Mouse (Mus musculus): Measurements from ENCODE around the gene Slc13a2. TPM values are rescaled to one million over a fixed set of nuclear protein-coding genes. Genes with fewer than 3 reads are reported as not detected.

Slc13a2 gene
- polyA plus RNA-seq, 1 experiment from 2014 or later, result not detected

DNA sequence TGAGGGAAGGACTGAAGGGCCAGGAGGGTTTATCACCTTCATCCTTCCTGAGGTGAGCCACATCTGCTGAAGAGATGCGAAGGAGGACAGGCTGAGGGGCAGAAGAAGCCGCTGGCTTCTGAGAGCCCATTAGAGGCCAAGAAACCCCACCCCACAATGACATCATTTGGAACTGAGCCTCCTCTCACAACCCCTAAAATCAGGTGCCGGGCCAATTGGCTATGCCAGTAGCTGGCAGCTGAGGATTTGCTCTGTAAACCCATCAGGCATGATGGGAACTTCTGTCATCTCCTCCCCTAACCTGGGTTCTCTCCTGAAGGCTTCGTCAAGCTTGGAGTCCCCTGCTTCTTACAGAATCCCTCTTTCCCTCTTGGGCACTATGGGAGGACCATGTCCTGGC is 41.7 kb downstream of the Slc13a2 start:
- H3K36me3 ChIP-seq (ENCODE audit: control insufficient read depth, insufficient read depth, low read length), result no peaks in the 10 kb centered on the region
- H3K27me3 ChIP-seq (ENCODE audit: control insufficient read depth, insufficient read depth, low read length), result no peaks in the 10 kb centered on the region
- 75% methylated on average over 4 of the region's 4 CpGs for WGBS
- H3K27ac ChIP-seq (replicated peaks; ENCODE audit: low read depth, low read length), result no peak overlapping the region
- no peak overlapping the region for H3K9ac ChIP-seq (ENCODE audit: low read length)
- H3K4me1 ChIP-seq (ENCODE audit: control insufficient read depth, insufficient read depth, low read length), result peaks cover 11% of the 10 kb centered on the region; the same call in 1 of the 2 replicates
- H3K9me3 ChIP-seq (ENCODE audit: control insufficient read depth, low read length), result no peaks in the 10 kb centered on the region
- no peak overlapping the region for H3K4me3 ChIP-seq (ENCODE audit: low read depth, low read length)
- no peak for DNase-seq (ENCODE audit: low spot score)
- no peak overlapping the region for H3K4me2 ChIP-seq (ENCODE audit: low read depth, severe bottlenecking)
- no peak for ATAC-seq (ENCODE audit: insufficient number of reproducible peaks, low FRiP score, low TSS enrichment, low read depth)

DNA sequence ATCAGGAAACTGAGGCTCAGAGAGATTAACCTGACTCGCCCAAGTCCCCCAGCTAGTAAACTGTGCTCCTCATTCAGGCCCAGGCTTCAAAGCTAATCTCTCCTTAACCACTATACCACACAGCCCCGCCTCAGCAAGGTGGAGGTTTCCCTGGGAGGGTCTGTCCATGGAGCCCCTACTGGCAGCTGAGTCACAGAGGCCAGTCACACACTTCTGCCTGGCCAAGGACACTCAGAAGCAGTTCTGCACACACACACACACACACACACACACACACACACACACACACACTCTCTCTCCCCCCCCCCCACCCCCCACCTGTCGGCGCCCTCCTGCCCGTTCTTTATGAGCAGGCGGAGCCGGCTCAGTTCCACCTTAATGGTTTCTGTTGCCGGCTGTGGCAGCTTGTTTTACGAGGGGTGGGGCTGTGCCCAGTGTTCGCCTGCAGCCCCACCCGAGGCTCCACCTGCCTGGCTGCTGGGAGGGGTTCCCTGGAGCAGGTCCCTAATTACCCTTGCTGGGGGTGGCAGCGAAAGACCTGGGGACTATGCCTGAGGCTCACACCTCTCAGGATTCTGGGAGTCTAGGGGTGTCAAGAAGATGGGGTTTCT is 44.4 kb downstream of the Slc13a2 start:
- Histone ChIP-seq H3K27ac (replicated peaks; ENCODE audit: low read depth, low read length) (no peak overlapping the region), H3K4me3 (ENCODE audit: low read depth, low read length) (no peak overlapping the region), H3K27me3 (ENCODE audit: control insufficient read depth, insufficient read depth, low read length) (no peaks in the 10 kb centered on the region), H3K4me1 (ENCODE audit: control insufficient read depth, insufficient read depth, low read length) (peaks cover 11% of the 10 kb centered on the region; the same call in 1 of the 2 replicates), H3K4me2 (ENCODE audit: low read depth, severe bottlenecking) (no peak overlapping the region), H3K36me3 (ENCODE audit: control insufficient read depth, insufficient read depth, low read length) (no peaks in the 10 kb centered on the region), H3K9me3 (ENCODE audit: control insufficient read depth, low read length) (no peaks in the 10 kb centered on the region), H3K9ac (ENCODE audit: low read length) (no peak overlapping the region)
- 13% methylated on average over 10 of the region's 12 CpGs for WGBS
- DNase-seq (ENCODE audit: low spot score) (peak; percentile 43), ATAC-seq (ENCODE audit: insufficient number of reproducible peaks, low FRiP score, low TSS enrichment, low read depth) (peak; percentile 54; the same call in 1 of the 2 replicates)

DNA sequence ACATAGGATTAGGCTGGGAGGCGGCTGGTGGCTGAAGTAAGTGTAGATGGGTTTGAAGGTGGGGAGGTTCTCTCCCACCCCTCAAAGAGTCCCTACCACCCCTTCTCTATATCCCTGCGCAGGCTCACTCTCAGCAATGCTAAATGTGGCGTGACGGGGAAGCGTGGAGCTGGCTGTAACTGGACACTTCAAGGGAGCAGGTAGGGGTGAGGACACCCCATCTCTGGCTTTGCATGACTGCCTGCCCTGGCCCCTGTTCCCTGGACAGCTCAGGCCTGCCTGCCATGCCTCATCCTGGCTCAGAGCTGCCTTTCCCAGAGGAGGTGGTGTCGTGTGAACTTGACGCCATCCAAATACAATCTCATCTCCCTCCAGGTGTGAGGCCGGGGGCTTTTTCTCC is 47.9 kb downstream of the Slc13a2 start:
- no peak for ATAC-seq (ENCODE audit: insufficient number of reproducible peaks, low FRiP score, low TSS enrichment, low read depth)
- no peak overlapping the region for H3K4me3 ChIP-seq (ENCODE audit: low read depth, low read length)
- H3K9ac ChIP-seq (ENCODE audit: low read length), result no peak overlapping the region
- 61% methylated on average over 8 of the region's 8 CpGs for WGBS
- H3K4me2 ChIP-seq (ENCODE audit: low read depth, severe bottlenecking), result no peak overlapping the region
- no peak overlapping the region for H3K27ac ChIP-seq (replicated peaks; ENCODE audit: low read depth, low read length)
- no peaks in the 10 kb centered on the region for H3K9me3 ChIP-seq (ENCODE audit: control insufficient read depth, low read length)
- peaks cover 11% of the 10 kb centered on the region; the same call in 1 of the 2 replicates for H3K4me1 ChIP-seq (ENCODE audit: control insufficient read depth, insufficient read depth, low read length)
- H3K36me3 ChIP-seq (ENCODE audit: control insufficient read depth, insufficient read depth, low read length), result no peaks in the 10 kb centered on the region
- DNase-seq (ENCODE audit: low spot score), result no peak
- H3K27me3 ChIP-seq (ENCODE audit: control insufficient read depth, insufficient read depth, low read length), result no peaks in the 10 kb centered on the region

DNA sequence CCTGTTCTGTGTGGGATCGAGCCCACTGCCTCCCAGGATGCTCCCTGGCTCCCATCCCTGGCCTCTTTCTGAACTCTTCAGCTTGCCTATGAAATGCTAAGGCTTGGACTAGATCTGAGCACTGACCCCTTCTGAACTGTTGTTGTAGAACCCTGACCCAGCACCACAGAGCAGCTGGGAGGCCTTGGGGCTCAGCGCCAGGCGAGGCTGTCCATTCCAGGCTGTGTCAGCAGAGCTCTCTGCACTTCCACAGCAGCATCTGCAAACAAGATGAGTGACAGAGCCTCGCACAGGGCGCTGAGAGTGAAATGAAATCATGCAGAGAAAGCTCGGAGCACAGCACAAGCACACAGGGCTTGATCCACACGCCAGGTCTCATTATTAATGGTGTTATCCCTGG is 49.4 kb downstream of the Slc13a2 start:
- Histone ChIP-seq H3K9ac (ENCODE audit: low read length) (no peak overlapping the region), H3K4me1 (ENCODE audit: control insufficient read depth, insufficient read depth, low read length) (peaks cover 7% of the 10 kb centered on the region; the same call in 1 of the 2 replicates), H3K27me3 (ENCODE audit: control insufficient read depth, insufficient read depth, low read length) (no peaks in the 10 kb centered on the region), H3K4me3 (ENCODE audit: low read depth, low read length) (no peak overlapping the region), H3K36me3 (ENCODE audit: control insufficient read depth, insufficient read depth, low read length) (no peaks in the 10 kb centered on the region), H3K9me3 (ENCODE audit: control insufficient read depth, low read length) (no peaks in the 10 kb centered on the region), H3K27ac (replicated peaks; ENCODE audit: low read depth, low read length) (no peak overlapping the region), H3K4me2 (ENCODE audit: low read depth, severe bottlenecking) (no peak overlapping the region)
- 70% methylated on average over 7 of the region's 7 CpGs for WGBS
- DNase-seq (ENCODE audit: low spot score) (no peak), ATAC-seq (ENCODE audit: insufficient number of reproducible peaks, low FRiP score, low TSS enrichment, low read depth) (no peak)

GRCm38 (mm10) chr11:78372166-78372565 is 49.9 kb downstream of the Slc13a2 start:
- Histone ChIP-seq H3K9ac (ENCODE audit: low read length) (no peak overlapping the region), H3K4me3 (ENCODE audit: low read depth, low read length) (no peak overlapping the region), H3K27me3 (ENCODE audit: control insufficient read depth, insufficient read depth, low read length) (no peaks in the 10 kb centered on the region), H3K9me3 (ENCODE audit: control insufficient read depth, low read length) (no peaks in the 10 kb centered on the region), H3K4me2 (ENCODE audit: low read depth, severe bottlenecking) (no peak overlapping the region), H3K36me3 (ENCODE audit: control insufficient read depth, insufficient read depth, low read length) (no peaks in the 10 kb centered on the region), H3K27ac (replicated peaks; ENCODE audit: low read depth, low read length) (no peak overlapping the region), H3K4me1 (ENCODE audit: control insufficient read depth, insufficient read depth, low read length) (peaks cover 3% of the 10 kb centered on the region; the same call in 1 of the 2 replicates)
- ATAC-seq (ENCODE audit: insufficient number of reproducible peaks, low FRiP score, low TSS enrichment, low read depth), result no peak
- no peak for DNase-seq (ENCODE audit: low spot score)
- 77% methylated on average over 3 of the region's 3 CpGs for WGBS

- 92% methylated on average over 11 of the region's 11 CpGs for WGBS
- H3K9ac ChIP-seq (ENCODE audit: low read length), result no peak overlapping the region
- no peak overlapping the region for H3K4me2 ChIP-seq (ENCODE audit: low read depth, severe bottlenecking)
- no peaks in the 10 kb centered on the region for H3K9me3 ChIP-seq (ENCODE audit: control insufficient read depth, low read length)
- no peaks in the 10 kb centered on the region for H3K36me3 ChIP-seq (ENCODE audit: control insufficient read depth, insufficient read depth, low read length)
- ATAC-seq (ENCODE audit: insufficient number of reproducible peaks, low FRiP score, low TSS enrichment, low read depth), result no peak
- no peaks in the 10 kb centered on the region; the same call in 1 of the 2 replicates for H3K4me1 ChIP-seq (ENCODE audit: control insufficient read depth, insufficient read depth, low read length)
- DNase-seq (ENCODE audit: low spot score), result no peak
- H3K4me3 ChIP-seq (ENCODE audit: low read depth, low read length), result no peak overlapping the region
- H3K27me3 ChIP-seq (ENCODE audit: control insufficient read depth, insufficient read depth, low read length), result no peaks in the 10 kb centered on the region
- no peak overlapping the region for H3K27ac ChIP-seq (replicated peaks; ENCODE audit: low read depth, low read length)
Measured at GRCm38 (mm10) chr11:78371711-78372110, 50.3 kb downstream of the Slc13a2 start.

DNA sequence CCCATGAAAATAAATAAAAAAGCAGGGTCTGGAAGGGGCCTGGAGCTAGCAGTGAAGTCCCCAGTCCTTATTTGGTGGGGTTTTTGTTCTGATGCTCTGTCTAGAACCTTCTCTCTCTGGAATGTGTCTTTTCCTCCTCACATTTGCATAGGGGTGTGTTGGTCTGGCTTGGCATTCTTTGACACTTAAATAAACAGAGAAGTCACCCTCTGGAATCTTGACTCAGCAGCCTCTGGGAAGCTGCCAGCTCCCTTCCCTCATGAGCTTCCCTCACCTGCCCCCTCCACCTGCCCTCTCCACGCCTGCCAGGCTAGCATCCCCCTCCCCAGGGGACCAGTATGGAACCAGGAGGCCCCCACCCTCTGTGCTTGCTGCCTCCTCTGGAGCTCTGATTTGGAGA is 51.6 kb downstream of the Slc13a2 start:
- 60% methylated on average over 1 of the region's 1 CpGs for WGBS
- H3K9ac ChIP-seq (ENCODE audit: low read length), result no peak overlapping the region
- no peak for DNase-seq (ENCODE audit: low spot score)

DNA sequence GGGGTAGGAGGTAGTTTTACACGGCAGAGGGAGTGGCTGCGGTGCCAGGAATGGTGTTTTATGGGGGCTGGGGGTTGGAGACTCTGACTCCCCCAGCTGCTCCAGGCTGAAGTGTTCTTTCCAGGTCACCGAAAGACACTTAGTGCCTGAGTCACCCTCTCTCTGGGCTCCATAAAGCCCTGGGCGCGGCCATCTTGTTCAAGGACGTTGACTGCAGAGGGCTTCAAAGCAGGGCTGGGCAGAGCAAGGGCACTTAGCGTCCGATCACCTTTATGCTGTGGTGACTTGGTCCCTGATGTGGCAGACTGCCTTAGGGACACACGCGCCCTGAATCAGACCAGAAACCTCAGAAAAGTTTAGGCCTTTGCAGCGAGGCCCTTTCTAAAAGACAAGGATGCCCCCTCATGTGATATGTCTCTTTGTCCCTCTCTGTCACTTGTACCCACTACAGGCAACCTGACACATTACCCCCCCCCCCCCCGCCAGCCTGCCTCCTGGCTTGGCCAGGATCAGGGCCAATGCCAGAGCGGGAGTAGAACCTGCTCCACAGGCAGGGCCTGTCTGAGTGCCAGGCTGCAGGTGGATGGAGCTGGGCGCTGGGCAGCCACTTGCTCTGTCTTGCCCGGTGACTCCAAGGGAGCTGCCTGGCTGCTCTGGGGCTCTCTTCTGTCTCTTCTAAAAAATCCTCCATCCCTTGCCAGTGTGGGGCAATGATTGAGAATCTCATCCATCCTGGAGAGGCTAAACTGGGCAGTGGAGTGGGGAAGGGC is 54.4 kb downstream of the Slc13a2 start:
- Histone ChIP-seq H3K4me3 (ENCODE audit: low read depth, low read length) (no peak overlapping the region), H3K27me3 (ENCODE audit: control insufficient read depth, insufficient read depth, low read length) (no peaks in the 10 kb centered on the region; the same call in 1 of the 2 replicates), H3K4me1 (ENCODE audit: control insufficient read depth, insufficient read depth, low read length) (peaks cover 9% of the 10 kb centered on the region), H3K36me3 (ENCODE audit: control insufficient read depth, insufficient read depth, low read length) (no peaks in the 10 kb centered on the region), H3K4me2 (ENCODE audit: low read depth, severe bottlenecking) (no peak overlapping the region), H3K27ac (replicated peaks; ENCODE audit: low read depth, low read length) (no peak overlapping the region), H3K9me3 (ENCODE audit: control insufficient read depth, low read length) (no peaks in the 10 kb centered on the region), H3K9ac (ENCODE audit: low read length) (no peak overlapping the region)
- ATAC-seq (ENCODE audit: insufficient number of reproducible peaks, low FRiP score, low TSS enrichment, low read depth) (no peak), DNase-seq (ENCODE audit: low spot score) (no peak)
- WGBS, result 90% methylated on average over 15 of the region's 15 CpGs

More for the DNA sequence above, 51.6 kb downstream of the Slc13a2 start:
- Histone ChIP-seq H3K9me3 (ENCODE audit: control insufficient read depth, low read length) (no peaks in the 10 kb centered on the region), H3K27ac (replicated peaks; ENCODE audit: low read depth, low read length) (no peak overlapping the region), H3K4me3 (ENCODE audit: low read depth, low read length) (no peak overlapping the region), H3K27me3 (ENCODE audit: control insufficient read depth, insufficient read depth, low read length) (no peaks in the 10 kb centered on the region), H3K4me1 (ENCODE audit: control insufficient read depth, insufficient read depth, low read length) (no peaks in the 10 kb centered on the region; the same call in 1 of the 2 replicates), H3K36me3 (ENCODE audit: control insufficient read depth, insufficient read depth, low read length) (no peaks in the 10 kb centered on the region), H3K4me2 (ENCODE audit: low read depth, severe bottlenecking) (no peak overlapping the region)
- no peak for ATAC-seq (ENCODE audit: insufficient number of reproducible peaks, low FRiP score, low TSS enrichment, low read depth)
